Mouse (Mus musculus): Measurements from ENCODE around the gene Apcs. TPM values are rescaled to one million over a fixed set of nuclear protein-coding genes. Genes with fewer than 3 reads are reported as not detected.

Gene Apcs
- polyA plus RNA-seq (2015; fragmentation: Nextera tagmentation; extraction: Ambion mirVana): not detected in 2 replicates

- H3K4me1 ChIP-seq (replicated peaks): no peaks in the 10 kb centered on the region
- H3K27me3 ChIP-seq: no peaks in the 10 kb centered on the region
- 53% methylated on average over 2 of the region's 2 CpGs for WGBS
- no peak within 1 kb of the TSS for H3K9ac ChIP-seq
- H3K4me3 ChIP-seq: no peak within 1 kb of the TSS
- ATAC-seq (ENCODE audit: low read depth): no peak
- no peak within 1 kb of the TSS for H3K4me2 ChIP-seq
- H3K27ac ChIP-seq (replicated peaks): no peak within 1 kb of the TSS
- no peaks in the 10 kb centered on the region for H3K9me3 ChIP-seq
- H3K36me3 ChIP-seq: no peaks in the 10 kb centered on the region
These were observed at the start of gene Apcs for GRCm38 (mm10) chr1:172894777-172895357. Gene Apcs, minus strand, starts transcription at chr1:172895041.

GRCm38 (mm10) chr1:172932197-172932596 lies 37.4 kb upstream of the Apcs start:
- WGBS: 95% methylated on average over 2 of the region's 2 CpGs
- Histone ChIP-seq H3K9me3 (no peaks in the 10 kb centered on the region), H3K4me3 (no peak overlapping the region), H3K36me3 (no peaks in the 10 kb centered on the region), H3K9ac (no peak overlapping the region), H3K27me3 (no peaks in the 10 kb centered on the region), H3K4me2 (no peak overlapping the region), H3K4me1 (replicated peaks) (no peaks in the 10 kb centered on the region), H3K27ac (replicated peaks) (no peak overlapping the region)
- no peak for ATAC-seq (ENCODE audit: low read depth)

- H3K27me3 ChIP-seq: no peaks in the 10 kb centered on the region
- no peak for ATAC-seq (ENCODE audit: low read depth)
- H3K4me3 ChIP-seq: no peak overlapping the region
- WGBS: 86% methylated on average over 2 of the region's 2 CpGs
- H3K9ac ChIP-seq: no peak overlapping the region
- no peak overlapping the region for H3K4me2 ChIP-seq
- no peaks in the 10 kb centered on the region for H3K36me3 ChIP-seq
- H3K27ac ChIP-seq (replicated peaks): no peak overlapping the region
- no peaks in the 10 kb centered on the region for H3K4me1 ChIP-seq (replicated peaks)
- H3K9me3 ChIP-seq: no peaks in the 10 kb centered on the region
These were observed 23.6 kb upstream of the Apcs start for GRCm38 (mm10) chr1:172918450-172918849.

GRCm38 (mm10) chr1:172917115-172917514 lies 22.3 kb upstream of the Apcs start:
- Histone ChIP-seq H3K9ac (no peak overlapping the region), H3K4me1 (replicated peaks) (no peaks in the 10 kb centered on the region), H3K36me3 (no peaks in the 10 kb centered on the region), H3K9me3 (no peaks in the 10 kb centered on the region), H3K27ac (replicated peaks) (no peak overlapping the region), H3K27me3 (no peaks in the 10 kb centered on the region), H3K4me2 (no peak overlapping the region), H3K4me3 (no peak overlapping the region)
- 87% methylated on average over 1 of the region's 1 CpGs for WGBS
- no peak for ATAC-seq (ENCODE audit: low read depth)

GRCm38 (mm10) chr1:172903313-172903712 lies 8.5 kb upstream of the Apcs start:
- Histone ChIP-seq H3K4me3 (no peak overlapping the region), H3K27ac (replicated peaks) (no peak overlapping the region), H3K36me3 (no peaks in the 10 kb centered on the region), H3K27me3 (no peaks in the 10 kb centered on the region), H3K4me2 (no peak overlapping the region), H3K9me3 (no peaks in the 10 kb centered on the region), H3K9ac (no peak overlapping the region), H3K4me1 (replicated peaks) (no peaks in the 10 kb centered on the region)
- ATAC-seq (ENCODE audit: low read depth): no peak

- Histone ChIP-seq H3K9me3 (no peaks in the 10 kb centered on the region), H3K4me3 (no peak overlapping the region), H3K9ac (no peak overlapping the region), H3K4me2 (no peak overlapping the region), H3K27ac (replicated peaks) (no peak overlapping the region), H3K36me3 (no peaks in the 10 kb centered on the region), H3K27me3 (no peaks in the 10 kb centered on the region), H3K4me1 (replicated peaks) (no peaks in the 10 kb centered on the region)
- 95% methylated on average over 2 of the region's 2 CpGs for WGBS
- no peak for ATAC-seq (ENCODE audit: low read depth)
These were observed 594 bp upstream of the Apcs start for GRCm38 (mm10) chr1:172895435-172895834.

GRCm38 (mm10) chr1:172876675-172877074 lies 18.2 kb downstream of the Apcs start:
- no peak overlapping the region for H3K27ac ChIP-seq (replicated peaks)
- WGBS: 68% methylated on average over 1 of the region's 1 CpGs
- H3K36me3 ChIP-seq: no peaks in the 10 kb centered on the region
- no peaks in the 10 kb centered on the region for H3K9me3 ChIP-seq
- no peaks in the 10 kb centered on the region for H3K4me1 ChIP-seq (replicated peaks)
- H3K27me3 ChIP-seq: no peaks in the 10 kb centered on the region
- H3K9ac ChIP-seq: no peak overlapping the region
- H3K4me2 ChIP-seq: no peak overlapping the region
- ATAC-seq (ENCODE audit: low read depth): no peak
- H3K4me3 ChIP-seq: no peak overlapping the region

GRCm38 (mm10) chr1:172875265-172875664 lies 19.6 kb downstream of the Apcs start:
- Histone ChIP-seq H3K27ac (replicated peaks) (no peak overlapping the region), H3K4me1 (replicated peaks) (no peaks in the 10 kb centered on the region), H3K9me3 (no peaks in the 10 kb centered on the region), H3K36me3 (no peaks in the 10 kb centered on the region), H3K4me2 (no peak overlapping the region), H3K4me3 (no peak overlapping the region), H3K27me3 (no peaks in the 10 kb centered on the region), H3K9ac (no peak overlapping the region)
- WGBS: 83% methylated on average over 4 of the region's 4 CpGs
- ATAC-seq (ENCODE audit: low read depth): no peak

- H3K27me3 ChIP-seq: no peaks in the 10 kb centered on the region
- no peaks in the 10 kb centered on the region for H3K9me3 ChIP-seq
- no peaks in the 10 kb centered on the region for H3K36me3 ChIP-seq
- H3K4me1 ChIP-seq (replicated peaks): peaks cover 13% of the 10 kb centered on the region
- 0 out of 2 replicates have a peak, but pooled peaks have one; percentile 50 for ATAC-seq (ENCODE audit: low read depth)
- no peak overlapping the region for H3K4me2 ChIP-seq
- H3K4me3 ChIP-seq: no peak overlapping the region
- no peak overlapping the region for H3K27ac ChIP-seq (replicated peaks)
- WGBS: 81% methylated on average over 2 of the region's 2 CpGs
- no peak overlapping the region for H3K9ac ChIP-seq
These were observed 46.7 kb downstream of the Apcs start for GRCm38 (mm10) chr1:172848171-172848570.

GRCm38 (mm10) chr1:172847044-172847761 lies 47.6 kb downstream of the Apcs start:
- Histone ChIP-seq H3K4me1 (replicated peaks) (peaks cover 13% of the 10 kb centered on the region), H3K36me3 (no peaks in the 10 kb centered on the region), H3K9ac (no peak overlapping the region), H3K27me3 (no peaks in the 10 kb centered on the region), H3K4me2 (no peak overlapping the region), H3K27ac (replicated peaks) (no peak overlapping the region), H3K4me3 (no peak overlapping the region), H3K9me3 (no peaks in the 10 kb centered on the region)
- WGBS: 30% methylated on average over 2 of the region's 2 CpGs
- ATAC-seq (ENCODE audit: low read depth): 0 out of 2 replicates have a peak, but pooled peaks have one; percentile 47
